Mouse (Mus musculus): ENCODE measurements around the gene Hist2h2aa1. TPM values are rescaled to one million over a fixed set of nuclear protein-coding genes. Genes with fewer than 3 reads are reported as not detected.

The Hist2h2aa1 gene
- total RNA-seq, 2 experiments from 2014 or later: 7.7 to 40.9 TPM

DNA sequence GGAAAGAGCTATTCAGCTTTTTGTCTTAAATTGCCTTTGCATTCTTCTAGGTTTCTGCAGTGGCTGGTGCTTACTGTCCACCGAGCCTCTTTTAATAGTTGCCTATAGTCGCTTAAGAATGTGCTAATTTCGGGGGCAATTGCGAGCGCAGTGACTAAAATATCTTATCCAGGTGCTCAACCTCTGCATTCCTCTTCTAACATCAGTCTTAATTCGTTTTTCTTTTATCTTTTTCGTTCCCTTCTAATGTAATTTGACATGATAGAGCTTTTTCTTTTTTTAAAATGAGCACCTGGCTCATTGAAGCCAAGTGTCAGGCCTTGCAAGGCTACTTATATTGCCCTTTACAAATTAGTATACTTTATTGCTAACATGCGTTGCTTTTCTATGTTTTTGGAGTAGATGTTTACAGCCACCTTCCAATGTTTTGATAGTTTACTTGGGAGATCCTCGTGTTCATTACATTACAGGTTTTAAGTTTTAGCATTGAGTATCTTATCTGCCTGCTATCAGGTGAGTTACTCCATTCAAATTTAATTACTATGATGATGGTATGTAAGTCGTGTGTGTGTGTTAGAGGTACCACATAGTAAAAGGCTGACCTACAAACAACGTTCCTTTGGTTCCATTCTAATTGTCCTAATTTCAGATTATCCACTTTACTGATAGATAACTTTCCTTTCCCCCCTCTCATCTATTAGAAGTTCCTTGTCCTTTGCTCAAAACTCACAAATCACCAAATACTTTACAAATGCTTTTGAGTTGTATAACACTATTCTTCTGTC is 2.3 kb downstream of the Hist2h2aa1 start:
- DNase-seq (ENCODE audit: low spot score): no peak
- intact Hi-C loops (cut with DNase I): loop anchor here (1.0 kb wide), 1 partner anchor 15 kb away; no protein-coding TSS in a partner anchor

DNA sequence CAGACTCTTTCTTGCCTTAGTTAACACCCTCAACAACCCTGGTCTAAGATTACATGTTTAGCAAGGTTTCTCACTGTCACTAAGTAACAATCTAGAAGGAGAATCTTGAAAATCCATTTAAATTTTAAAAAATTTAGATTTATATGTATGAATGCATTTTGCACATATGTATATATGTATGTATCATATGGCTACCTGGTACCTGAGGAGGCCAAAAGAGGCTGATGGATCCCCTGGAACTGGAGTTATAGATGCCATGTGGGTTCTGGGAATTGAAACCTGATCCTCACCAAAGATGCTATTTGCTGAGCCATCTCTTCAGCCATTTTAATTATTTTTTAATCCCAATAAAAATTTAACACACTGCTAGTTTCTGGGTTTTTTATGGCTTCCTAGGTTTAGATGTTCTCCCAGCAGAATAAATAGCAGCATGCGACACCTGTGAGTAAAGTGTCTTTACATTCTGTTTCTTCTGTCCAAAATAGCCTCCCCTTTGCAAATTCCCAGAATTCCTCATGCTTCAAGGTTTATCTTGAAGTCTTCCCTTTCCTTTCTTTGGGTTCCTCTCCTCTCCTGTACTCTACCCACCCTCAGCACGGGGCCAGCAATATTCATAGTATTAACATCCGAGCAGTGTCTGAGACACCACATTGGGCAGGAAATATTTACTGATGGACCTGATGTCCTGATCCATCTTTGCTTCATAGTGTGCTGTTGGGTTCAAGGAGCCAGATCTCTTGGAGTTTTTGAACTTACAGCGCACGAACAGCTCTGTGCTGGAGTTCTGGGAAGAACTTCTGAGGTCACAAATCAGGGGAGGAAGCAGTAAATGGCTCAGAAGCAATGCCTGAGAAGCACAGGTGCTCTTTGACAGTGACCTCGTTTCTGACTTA is 3.1 kb downstream of the Hist2h2aa1 start:
- DNase-seq (ENCODE audit: low spot score): no peak

GRCm38 (mm10) chr3:96249034-96249345 is 3.7 kb downstream of the Hist2h2aa1 start:
- no peak for DNase-seq (ENCODE audit: low spot score)
- intact Hi-C loops (cut with DNase I): no loop called here

More for the DNA sequence above, 3.1 kb downstream of the Hist2h2aa1 start:
- intact Hi-C loops (cut with DNase I): loop anchor here (1.0 kb wide), 1 partner anchor 14 kb away; no protein-coding TSS in a partner anchor

DNA sequence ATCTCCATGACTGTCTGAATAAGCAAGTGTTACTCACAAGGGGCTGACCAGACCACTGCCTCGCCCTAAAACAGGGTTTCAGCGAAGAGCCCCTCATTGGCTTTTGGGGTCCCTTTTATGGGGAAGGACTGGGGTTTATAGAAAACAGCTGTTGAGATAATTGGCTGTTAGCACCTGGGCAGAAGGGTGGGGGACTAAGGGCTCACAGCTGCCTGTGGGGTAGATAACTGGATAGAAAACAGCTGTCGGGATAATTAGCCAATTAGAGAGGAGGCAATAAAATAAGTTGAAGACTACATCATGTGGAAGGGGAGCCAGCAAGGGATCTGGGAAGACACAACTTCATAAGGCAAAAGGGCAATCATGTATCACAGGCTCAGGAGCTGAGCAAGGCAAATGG is 5.6 kb downstream of the Hist2h2aa1 start:
- no peak for DNase-seq (ENCODE audit: low spot score)
- intact Hi-C loops (cut with DNase I): no loop called here

- no peak for DNase-seq (ENCODE audit: low spot score)
- intact Hi-C loops (cut with DNase I): no loop called here
These were observed 6.5 kb downstream of the Hist2h2aa1 start for GRCm38 (mm10) chr3:96251787-96252186.

DNA sequence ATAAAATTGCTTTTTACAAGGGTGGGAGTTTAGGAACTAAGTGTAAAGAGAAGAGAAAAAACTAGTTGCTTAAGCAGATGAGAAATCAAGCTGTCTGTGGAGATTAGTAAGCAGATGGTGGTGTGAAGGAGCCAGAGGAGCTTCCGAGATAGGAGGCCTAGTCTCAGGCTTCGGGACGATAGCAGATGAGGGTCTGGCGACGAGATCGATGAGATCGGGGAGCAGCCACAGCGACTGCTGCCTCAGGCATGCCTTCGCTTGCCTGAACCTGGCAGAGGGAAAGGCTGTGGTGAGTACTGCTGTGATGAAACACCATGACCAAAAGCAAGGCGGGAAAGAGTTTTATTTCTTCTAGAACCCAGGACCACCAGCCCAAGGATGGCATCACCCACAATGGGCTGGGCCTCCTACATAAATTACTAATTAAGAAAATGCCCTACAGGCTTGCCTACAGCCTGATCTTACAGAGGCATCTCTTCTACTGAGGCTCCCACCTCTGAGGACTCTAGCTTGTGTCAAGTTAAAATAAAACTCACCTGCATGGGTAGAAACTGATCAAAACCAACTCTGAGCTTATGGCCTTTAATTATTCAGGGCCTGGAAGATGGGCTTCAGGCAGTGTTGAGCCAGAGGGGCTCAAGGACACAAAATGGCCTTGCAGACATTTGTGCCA is 9.5 kb downstream of the Hist2h2aa1 start:
- intact Hi-C loops (cut with DNase I): no loop called here
- no peak for DNase-seq (ENCODE audit: low spot score)

DNA sequence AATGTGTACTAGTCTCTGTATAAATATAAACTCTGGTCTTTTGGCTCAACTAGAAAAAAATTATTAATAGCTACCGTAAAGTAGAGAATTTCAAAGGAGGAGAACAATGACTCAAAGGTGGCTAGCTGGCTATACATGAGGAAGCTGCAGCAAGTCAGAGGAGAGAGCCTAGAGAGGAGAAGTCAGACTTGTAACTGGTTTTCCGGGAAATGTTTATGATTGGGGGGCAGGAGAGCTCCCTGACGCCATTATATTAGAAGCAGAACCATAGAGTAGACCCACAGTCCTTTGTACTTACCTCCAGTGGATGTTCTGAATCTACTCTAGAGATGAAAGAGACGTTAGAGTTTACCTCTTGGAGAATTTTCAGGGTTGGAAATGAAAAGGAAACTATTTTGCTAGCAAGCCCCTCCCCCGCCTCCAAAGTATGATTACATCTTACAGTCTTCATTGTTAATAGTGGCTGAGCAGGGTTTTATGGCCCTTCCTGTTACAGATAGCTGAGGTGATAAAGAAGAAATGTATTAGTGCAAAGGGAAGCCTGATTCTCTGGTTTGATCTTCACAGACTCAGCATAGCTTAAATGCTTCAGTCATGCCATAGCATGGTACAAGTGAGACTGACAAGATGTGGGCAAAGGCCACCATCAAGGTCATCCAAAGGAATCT is 10.8 kb downstream of the Hist2h2aa1 start:
- no peak for DNase-seq (ENCODE audit: low spot score)
- intact Hi-C loops (cut with DNase I): no loop called here

DNA sequence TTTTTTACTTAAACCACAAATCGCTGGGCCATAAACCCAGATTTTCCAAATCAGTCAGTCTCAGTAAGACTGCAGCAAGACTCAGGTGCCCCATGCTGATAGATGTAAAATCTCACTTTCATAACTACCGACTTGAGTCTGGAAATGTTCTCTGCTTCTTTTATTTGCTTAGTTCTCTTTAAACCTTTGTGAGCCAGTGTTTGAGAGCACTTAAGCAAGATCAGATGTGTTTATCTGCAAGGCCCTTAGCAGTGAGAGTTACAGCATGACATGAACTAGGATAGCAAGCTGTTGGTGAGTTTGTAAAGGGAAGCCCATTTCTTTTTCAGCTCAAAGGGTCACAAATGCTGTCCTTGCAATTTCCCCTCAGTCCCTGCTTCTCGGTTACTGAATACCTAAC is 11.9 kb downstream of the Hist2h2aa1 start:
- intact Hi-C loops (cut with DNase I): no loop called here
- DNase-seq (ENCODE audit: low spot score): no peak

GRCm38 (mm10) chr3:96260220-96260619 is 14.9 kb downstream of the Hist2h2aa1 start:
- DNase-seq (ENCODE audit: low spot score): no peak
- intact Hi-C loops (cut with DNase I): no loop called here

GRCm38 (mm10) chr3:96261623-96262022 is 16.3 kb downstream of the Hist2h2aa1 start:
- intact Hi-C loops (cut with DNase I): loop anchor here (1.0 to 2.0 kb wide), 2 partner anchors 13 to 21 kb away; partner anchors contain the start of gene Hist2h2aa2
- no peak for DNase-seq (ENCODE audit: low spot score)

DNA sequence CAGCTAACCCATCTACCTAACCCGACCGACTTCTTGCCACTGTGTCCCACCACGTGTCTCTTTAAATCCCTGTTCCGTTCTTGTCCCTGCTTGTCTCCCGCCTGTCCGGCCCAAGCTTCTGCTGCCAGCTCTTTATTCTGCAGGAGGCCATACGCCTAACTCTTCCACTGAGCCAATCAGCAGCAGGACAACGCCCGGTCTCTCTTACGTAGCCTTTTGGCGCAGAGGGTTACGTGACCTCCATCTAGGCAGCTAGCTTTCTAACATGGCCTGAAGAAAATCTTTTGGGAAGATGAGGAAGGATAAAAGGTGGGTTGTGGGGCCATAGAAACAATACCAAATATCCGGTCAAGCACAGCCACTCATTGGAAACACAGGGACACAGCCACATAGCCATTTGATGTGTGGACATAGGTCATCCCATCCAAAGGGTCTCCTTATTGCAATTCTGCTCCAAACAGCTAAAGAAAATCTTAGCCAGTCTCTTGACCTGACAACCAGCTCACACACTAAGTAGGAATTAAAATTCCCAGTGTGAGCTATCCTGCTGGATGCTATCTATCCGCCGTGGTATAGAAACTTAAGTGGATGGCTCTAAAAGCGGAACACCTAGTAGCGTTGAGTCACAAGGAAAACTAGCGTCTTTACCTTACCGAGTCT is 17.0 kb downstream of the Hist2h2aa1 start:
- peak; percentile 87 for DNase-seq (ENCODE audit: low spot score)
- intact Hi-C loops (cut with DNase I): loop anchor here (1.0 to 2.0 kb wide), 2 partner anchors 14 to 22 kb away; partner anchors contain the start of gene Hist2h2aa2

DNA sequence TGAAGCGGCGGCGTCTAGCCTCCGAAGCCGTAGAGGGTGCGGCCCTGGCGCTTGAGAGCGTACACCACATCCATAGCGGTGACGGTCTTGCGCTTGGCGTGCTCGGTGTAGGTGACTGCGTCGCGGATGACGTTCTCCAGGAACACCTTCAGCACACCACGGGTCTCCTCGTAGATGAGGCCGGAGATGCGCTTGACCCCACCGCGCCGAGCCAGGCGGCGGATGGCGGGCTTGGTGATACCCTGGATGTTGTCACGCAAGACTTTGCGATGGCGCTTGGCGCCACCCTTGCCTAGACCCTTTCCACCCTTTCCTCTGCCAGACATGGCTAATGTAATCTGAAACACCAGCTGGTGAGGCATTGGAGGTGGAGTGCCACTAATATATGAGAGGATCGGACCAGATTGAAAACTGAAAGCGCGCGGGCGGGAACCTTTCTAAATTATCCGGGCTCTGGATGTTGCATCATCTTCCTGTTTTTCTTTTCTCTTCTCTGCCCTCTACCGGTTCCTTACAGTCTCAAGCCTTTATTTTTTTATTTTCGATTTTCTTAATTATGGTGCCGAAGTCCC is 17.8 kb downstream of the Hist2h2aa1 start, which contains the start of gene Hist2h4:
TSS of gene Hist2h4 (minus strand) at position 333 of the 572 bp plus-strand sequence.
- intact Hi-C loops (cut with DNase I): loop anchor here (1.0 to 2.0 kb wide), 2 partner anchors 15 to 22 kb away; partner anchors contain the start of gene Hist2h2aa2
- peak; percentile 94 for DNase-seq (ENCODE audit: low spot score)

- intact Hi-C loops (cut with DNase I): loop anchor here (2.0 kb wide), 1 partner anchor 23 kb away; the partner anchor contains the start of gene Hist2h2aa2
- peak; percentile 17 for DNase-seq (ENCODE audit: low spot score)
These were observed 18.5 kb downstream of the Hist2h2aa1 start for GRCm38 (mm10) chr3:96263558-96264403.

GRCm38 (mm10) chr3:96264404-96264949 is 19.2 kb downstream of the Hist2h2aa1 start:
- DNase-seq (ENCODE audit: low spot score): no peak
- intact Hi-C loops (cut with DNase I): no loop called here

DNA sequence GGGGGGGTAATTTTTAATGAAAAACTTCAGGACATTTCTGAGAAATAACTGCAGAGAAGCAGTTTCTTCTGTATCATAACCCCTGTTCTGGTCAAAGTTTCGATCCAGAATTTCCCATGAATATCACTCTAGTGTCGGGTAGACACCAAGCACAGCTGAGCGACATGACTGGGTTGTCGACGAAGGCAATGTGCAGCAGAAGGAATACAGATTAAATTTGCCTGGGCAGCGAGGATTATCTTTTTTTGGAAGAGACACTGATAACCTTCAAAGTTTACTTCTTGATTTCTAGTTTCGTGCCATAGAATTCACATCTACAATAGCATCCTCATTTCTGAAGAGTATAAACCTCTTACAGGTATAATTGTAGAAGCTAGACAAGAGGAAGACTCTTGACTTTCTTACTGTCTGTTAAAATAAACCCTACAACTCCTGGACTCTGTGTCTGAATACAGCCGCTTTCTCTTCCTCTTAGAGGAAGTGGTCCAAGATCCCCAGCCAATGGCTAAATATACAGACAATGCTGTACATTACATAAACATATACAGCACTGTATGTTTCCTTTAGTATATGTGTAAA is 20.9 kb downstream of the Hist2h2aa1 start:
- intact Hi-C loops (cut with DNase I): no loop called here
- DNase-seq (ENCODE audit: low spot score): no peak

- DNase-seq (ENCODE audit: low spot score): no peak
- intact Hi-C loops (cut with DNase I): no loop called here
These were observed 22.2 kb downstream of the Hist2h2aa1 start for GRCm38 (mm10) chr3:96267541-96267940.

Data from heart, postnatal 25 days (tissue).